Mouse (Mus musculus) spleen, postnatal 36 days (tissue): Measurements from ENCODE around the gene Card19.

ENCODE experiments used
- DNase-seq, 2 experiments: peaks; one replicate each; pipeline ENCODE4 v3.0.0; 2022; ENCODE audit warnings: low spot score in 2 of 2, mixed read lengths in 1 of 2

Gene Card19

GRCm38 (mm10) chr13:49225633-49226032 lies 9.8 kb upstream of the Card19 start:
- no peak for DNase-seq

GRCm38 (mm10) chr13:49225159-49225558 lies 9.3 kb upstream of the Card19 start:
- no peak for DNase-seq

GRCm38 (mm10) chr13:49224729-49225128 lies 8.9 kb upstream of the Card19 start:
- peak; percentile 55 to 59 for DNase-seq

GRCm38 (mm10) chr13:49224314-49224713 lies 8.5 kb upstream of the Card19 start:
- DNase-seq = no peak

GRCm38 (mm10) chr13:49220912-49221311 lies 5.1 kb upstream of the Card19 start:
- DNase-seq = no peak

- DNase-seq = no peak
These were observed 3.5 kb upstream of the Card19 start for GRCm38 (mm10) chr13:49219367-49219766.

GRCm38 (mm10) chr13:49218651-49219050 lies 2.8 kb upstream of the Card19 start:
- no peak for DNase-seq

- DNase-seq = no peak
These were observed 1.1 kb upstream of the Card19 start for GRCm38 (mm10) chr13:49216808-49217561.

GRCm38 (mm10) chr13:49216220-49216552 lies 349 bp upstream of the Card19 start:
- DNase-seq = no peak

GRCm38 (mm10) chr13:49215128-49215503 lies 721 bp downstream of the Card19 start:
- no peak for DNase-seq

- DNase-seq = no peak
These were observed 1.4 kb downstream of the Card19 start for GRCm38 (mm10) chr13:49214454-49214853.

GRCm38 (mm10) chr13:49213531-49213932 lies 2.3 kb downstream of the Card19 start:
- DNase-seq = peak; percentile 33 to 49

GRCm38 (mm10) chr13:49212711-49213500 lies 2.9 kb downstream of the Card19 start:
- DNase-seq = no peak

- no peak for DNase-seq
These were observed 6.5 kb downstream of the Card19 start for GRCm38 (mm10) chr13:49209306-49209705.

- DNase-seq = no peak
These were observed 9.5 kb downstream of the Card19 start for GRCm38 (mm10) chr13:49206341-49206740.

GRCm38 (mm10) chr13:49205381-49205998 lies 10.3 kb downstream of the Card19 start:
- peak; percentile 74 to 79 for DNase-seq

GRCm38 (mm10) chr13:49202556-49202955 lies 13.3 kb downstream of the Card19 start:
- no peak for DNase-seq

GRCm38 (mm10) chr13:49200688-49201087 lies 15.1 kb downstream of the Card19 start:
- peak in 1 of 2 experiments; percentile 37 for DNase-seq

- DNase-seq = no peak
These were observed 15.9 kb downstream of the Card19 start for GRCm38 (mm10) chr13:49199891-49200290.

- no peak for DNase-seq
These were observed 17.1 kb downstream of the Card19 start for GRCm38 (mm10) chr13:49198734-49199133.

- DNase-seq = peak; percentile 51 to 61
These were observed 19.1 kb downstream of the Card19 start for GRCm38 (mm10) chr13:49196766-49197165.

GRCm38 (mm10) chr13:49196211-49196610 lies 19.6 kb downstream of the Card19 start:
- no peak for DNase-seq

GRCm38 (mm10) chr13:49195651-49196050 lies 20.2 kb downstream of the Card19 start:
- no peak for DNase-seq
